Mouse (Mus musculus): ENCODE measurements around the gene Tubb4b.

GRCm38 (mm10) chr2:25233421-25233820, 8.9 kb upstream of the Tubb4b start:
- TF ChIP-seq POLR2A (IDR thresholded peaks at IDR 0.05; ENCODE audit: insufficient read depth, low read length) (no peak), CTCF (IDR thresholded peaks at IDR 0.05; ENCODE audit: low read depth, low read length) (no peak), EP300 (IDR thresholded peaks at IDR 0.05; ENCODE audit: insufficient read depth, low read depth, low read length) (no peak)

Data from ES-Bruce4 (cell line).